Mouse (Mus musculus) ovary, adult 18-20 months (tissue): ENCODE results near the gene Spns1.

Source experiments
- DNase-seq: peaks from one replicate; pipeline ENCODE4 v3.0.0; 2022; ENCODE audit warnings: low spot score, mixed read lengths

Spns1 gene

DNA sequence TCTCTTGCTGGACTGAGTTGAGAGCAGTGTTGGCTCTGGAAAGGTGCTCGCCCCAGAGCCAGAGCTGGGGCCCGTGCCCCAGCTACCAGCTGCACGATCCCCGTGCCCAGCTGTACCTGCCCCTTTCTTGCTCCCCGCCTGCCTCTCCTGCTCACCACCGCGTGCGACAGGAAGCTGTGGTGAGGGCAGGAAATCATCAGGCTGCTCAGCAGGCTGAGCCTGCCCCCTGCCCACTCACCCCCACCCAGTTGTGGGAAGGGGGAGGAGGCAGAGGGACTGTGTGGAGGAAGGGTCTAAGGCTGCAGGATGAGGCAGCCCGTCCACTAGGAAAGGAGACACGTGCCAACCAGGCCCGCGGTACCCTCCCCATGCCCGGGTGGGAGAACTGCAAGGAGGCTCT, 7.9 kb downstream of the Spns1 start, which contains the start of gene Lat:
TSS of gene Lat (minus strand) at position 178 of the 400 bp plus-strand sequence.
- no peak for DNase-seq

DNA sequence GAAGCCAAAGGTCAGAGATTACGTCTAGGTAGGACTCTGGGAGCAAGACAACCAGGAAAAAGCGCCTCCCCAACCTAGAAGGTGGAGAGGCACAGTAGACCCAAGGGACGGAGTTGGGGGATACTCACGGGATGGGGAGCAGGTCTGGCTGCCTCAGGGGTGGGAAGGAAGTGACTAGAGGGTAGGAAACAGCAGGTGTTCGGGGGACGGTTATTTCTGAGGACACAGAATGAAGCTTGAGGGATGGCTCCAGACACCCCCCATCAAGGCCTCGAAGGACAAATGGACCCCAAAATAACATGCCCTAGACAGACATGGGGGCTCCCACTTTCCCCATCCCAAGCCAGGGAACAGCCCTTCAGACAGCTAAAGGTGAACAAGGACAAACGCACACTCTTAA, 8.9 kb downstream of the Spns1 start:
- no peak for DNase-seq

GRCm38 (mm10) chr7:126367636-126368035, 9.6 kb downstream of the Spns1 start:
- DNase-seq, result no peak

DNA sequence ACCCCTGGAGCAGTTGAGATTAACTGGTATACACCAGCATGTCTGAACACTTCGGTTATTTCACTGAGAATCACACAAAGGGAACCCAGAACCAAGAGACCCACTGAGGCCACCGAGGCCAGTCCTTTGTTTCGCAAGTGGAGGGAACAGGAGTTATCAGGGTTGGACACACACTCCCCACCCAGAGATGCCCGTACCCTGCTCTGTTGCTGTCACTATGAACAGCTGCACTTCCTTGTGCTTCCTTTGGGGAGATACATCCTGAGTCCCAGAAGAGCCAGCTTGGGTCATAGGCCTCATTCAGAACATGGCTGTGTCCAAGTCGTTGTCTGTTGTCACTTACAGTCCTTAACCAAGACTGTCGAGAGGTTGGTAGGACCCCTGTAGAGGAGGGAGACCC, 14.2 kb downstream of the Spns1 start:
- no peak for DNase-seq

DNA sequence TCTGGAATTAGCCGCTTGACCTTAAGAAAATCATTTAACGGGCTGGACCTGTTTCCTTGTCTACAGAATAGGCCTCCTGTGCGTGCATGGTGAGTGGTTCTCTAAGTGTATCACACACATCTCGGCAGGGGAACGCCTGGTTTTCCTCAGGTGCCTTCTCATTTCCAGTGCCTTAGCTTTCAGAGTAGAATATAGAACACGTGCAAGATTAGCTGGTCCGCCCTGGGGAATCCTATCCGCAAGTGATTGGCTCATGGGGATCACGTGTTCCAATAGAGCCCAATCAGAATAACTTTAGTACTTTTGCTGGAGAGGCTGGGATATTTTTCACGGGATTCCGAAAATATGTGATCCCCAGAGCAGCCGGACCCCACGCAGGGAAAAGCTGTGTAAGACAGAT, 18.2 kb downstream of the Spns1 start:
- no peak for DNase-seq

DNA sequence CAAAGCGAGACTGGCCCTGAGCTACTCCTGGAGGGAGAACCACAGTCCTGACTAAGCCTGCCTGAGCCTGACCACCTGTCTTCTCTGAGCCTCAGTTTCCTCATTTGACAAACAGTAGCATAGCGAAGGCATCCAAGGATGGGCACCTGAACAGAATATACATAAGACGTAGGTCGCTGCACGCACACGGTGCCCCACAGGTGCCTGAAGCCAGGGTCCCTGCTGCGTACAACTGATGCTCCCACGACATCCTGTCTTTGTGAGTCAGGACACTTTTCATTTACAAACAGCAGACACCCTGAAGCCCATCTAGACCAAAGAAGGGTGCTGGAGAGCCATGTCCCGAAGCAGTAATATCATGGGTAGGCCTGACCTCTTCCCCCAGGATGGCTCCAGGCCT, 18.8 kb downstream of the Spns1 start:
- DNase-seq, result no peak

GRCm38 (mm10) chr7:126357838-126358237, 19.4 kb downstream of the Spns1 start:
- no peak for DNase-seq

GRCm38 (mm10) chr7:126356793-126357591, 20.3 kb downstream of the Spns1 start:
- DNase-seq, result no peak

DNA sequence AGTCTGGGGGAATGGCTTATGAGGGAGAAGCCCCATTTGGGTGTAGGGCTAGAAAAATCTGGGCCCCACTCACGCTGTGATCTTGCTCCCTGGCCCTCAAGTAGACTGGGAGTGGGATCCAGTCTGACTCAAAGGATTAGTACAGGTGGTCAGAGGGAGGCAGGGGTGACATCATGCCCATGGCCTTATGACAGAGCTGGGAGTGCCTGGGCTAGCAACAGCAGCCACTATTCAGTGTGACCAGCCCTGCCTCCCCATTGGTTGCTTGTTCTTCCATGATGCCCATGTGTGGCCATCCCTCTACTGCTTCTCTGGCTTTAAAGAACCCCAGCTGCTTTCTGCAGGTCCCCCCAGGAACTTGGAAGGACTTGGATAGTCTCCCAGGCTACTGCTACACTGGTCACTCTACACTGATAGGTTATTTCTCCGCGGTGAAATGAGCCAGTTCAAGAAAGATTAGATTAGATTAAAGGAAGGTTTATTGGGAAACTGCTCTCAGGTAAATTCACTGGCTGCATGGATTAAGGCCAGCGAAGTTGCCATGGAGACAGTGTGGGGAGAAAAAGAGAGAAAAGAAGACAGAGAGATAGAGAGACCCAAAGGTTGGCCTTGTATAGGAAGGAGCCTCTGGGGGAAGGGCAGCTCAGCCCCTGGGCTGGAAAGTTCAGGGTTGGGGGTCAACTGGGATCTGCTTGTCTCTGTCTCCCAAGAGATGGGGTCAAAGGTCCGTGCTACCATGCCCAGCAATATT, 21.2 kb downstream of the Spns1 start:
- no peak for DNase-seq

DNA sequence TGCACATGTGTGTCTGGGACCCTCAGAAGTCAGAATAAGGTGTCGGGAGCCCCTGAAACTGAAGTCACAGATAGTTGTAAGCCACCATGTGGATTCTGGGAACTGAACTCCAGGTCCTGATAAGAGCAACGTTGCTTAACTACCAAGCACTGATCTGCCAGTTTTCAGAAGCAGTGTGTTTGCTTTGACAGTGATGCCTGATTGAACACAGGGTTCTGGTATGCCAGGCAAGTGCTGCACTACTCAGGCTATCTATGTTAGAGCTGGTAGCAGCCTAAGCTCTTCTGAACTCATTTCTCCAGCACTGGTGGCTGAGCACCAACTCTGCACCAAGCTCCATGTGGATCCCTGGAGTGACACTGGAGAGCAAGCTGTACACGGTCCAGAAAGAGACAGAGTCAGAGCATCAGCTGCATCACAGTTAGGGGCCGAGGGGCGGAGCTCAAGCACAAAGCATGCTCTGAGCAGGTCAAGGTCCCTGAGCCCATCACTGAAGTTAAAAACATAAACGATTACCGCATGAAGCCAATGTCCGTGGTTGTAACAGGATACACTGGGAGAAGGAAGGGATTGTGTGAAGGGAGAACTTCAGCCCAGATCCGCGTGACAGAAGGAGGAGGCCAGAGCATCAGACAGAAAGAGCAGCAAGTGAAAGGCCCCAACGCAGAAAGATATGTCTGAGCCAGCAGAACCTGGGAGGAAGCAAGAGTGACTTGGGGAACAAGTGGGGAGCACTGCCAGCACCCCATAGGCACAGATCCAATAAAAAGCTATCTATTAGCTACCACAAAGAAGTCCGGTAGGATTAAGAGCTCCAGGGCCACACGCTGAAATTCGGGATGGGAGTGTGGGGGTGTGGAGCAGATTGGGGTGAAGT, 22.3 kb downstream of the Spns1 start:
- DNase-seq, result no peak

GRCm38 (mm10) chr7:126353994-126354365, 23.3 kb downstream of the Spns1 start:
- no peak for DNase-seq

GRCm38 (mm10) chr7:126353251-126353993, 23.8 kb downstream of the Spns1 start:
- DNase-seq, result no peak

DNA sequence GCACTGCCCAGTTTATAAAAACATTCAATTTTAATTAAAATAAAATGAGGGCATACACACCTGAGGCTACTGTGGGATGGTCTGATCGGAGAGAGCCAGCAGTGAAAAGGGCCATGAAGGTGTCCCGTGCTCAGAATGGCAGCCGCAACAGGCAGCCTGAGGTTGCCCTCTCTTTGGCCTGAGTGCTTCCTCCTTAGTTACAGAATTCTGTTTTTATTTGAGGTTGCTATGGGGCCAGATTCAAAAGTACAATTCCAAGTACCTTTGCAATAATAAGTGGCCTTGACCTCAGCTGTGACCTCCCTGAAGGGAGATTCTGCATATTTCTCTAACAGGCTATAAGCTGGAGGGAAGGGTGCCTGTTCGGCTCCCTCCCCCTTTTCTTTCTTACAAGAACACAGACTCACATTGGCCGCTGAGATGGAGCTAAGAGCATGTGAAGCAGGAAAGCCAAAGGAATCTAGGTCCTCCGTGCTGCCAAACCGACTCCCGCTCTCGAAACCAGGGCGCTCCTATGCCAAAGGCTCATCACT, 25.8 kb downstream of the Spns1 start:
- no peak for DNase-seq

- no peak for DNase-seq
Observed at GRCm38 (mm10) chr7:126350748-126351418, 26.4 kb downstream of the Spns1 start.

- no peak for DNase-seq
Observed at GRCm38 (mm10) chr7:126348293-126348692, 29.0 kb downstream of the Spns1 start.

DNA sequence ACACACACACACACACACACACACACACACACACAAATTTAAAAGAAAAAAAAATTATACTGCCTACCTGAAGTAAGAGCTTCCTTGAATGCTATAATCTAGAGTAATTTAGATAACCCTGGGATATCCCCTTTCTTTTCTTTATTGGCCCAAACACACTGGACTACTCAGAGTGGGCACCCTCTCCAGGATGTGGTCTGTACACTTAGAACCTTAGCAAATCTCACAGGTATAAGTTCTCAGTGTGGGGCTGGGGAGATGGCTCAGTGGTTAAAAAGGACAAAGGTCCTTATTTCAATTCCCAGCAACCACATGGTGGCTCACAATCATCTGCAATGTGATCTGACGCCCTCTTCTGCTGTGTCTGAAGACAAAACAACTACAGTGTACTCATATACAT, 30.2 kb downstream of the Spns1 start:
- no peak for DNase-seq

DNA sequence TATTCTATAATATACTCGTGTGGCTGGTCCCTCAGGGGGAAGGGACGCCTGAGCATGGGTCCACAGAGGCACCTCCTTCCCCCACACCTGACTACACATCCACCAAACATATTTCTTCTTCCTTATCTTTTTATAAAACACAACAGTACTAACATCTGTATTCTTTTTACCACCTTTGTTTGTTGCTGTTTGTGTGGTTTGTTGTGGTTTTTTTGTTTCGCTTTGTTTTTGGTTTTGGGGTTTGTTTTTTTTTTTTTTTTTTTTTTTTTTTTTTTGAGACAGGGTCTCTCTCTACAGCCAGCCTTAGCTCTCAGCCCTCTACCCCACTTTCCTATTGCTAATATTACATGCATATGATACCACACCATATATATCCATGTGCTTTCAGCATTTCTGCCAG, 31.3 kb downstream of the Spns1 start:
- no peak for DNase-seq

DNA sequence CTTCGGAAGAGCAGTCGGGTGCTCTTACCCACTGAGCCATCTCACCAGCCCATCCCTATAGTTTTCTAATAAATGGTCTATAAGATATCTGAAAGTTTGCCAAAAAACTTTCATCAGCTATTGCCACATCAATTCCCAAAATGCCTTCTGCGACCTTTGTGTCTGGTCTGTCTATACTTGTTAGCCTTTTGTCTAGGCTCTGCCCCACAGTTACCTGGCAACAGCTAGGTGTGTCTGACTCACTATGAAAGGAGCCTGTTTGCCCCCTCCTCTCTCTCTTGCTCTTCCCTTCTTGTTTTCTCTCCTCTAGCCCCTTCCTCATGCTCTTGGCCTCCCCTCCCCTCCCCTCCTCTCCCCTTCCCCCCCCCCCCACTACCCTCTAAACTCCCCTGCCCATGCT, 31.7 kb downstream of the Spns1 start:
- DNase-seq, result no peak

GRCm38 (mm10) chr7:126340896-126341295, 36.4 kb downstream of the Spns1 start:
- no peak for DNase-seq

DNA sequence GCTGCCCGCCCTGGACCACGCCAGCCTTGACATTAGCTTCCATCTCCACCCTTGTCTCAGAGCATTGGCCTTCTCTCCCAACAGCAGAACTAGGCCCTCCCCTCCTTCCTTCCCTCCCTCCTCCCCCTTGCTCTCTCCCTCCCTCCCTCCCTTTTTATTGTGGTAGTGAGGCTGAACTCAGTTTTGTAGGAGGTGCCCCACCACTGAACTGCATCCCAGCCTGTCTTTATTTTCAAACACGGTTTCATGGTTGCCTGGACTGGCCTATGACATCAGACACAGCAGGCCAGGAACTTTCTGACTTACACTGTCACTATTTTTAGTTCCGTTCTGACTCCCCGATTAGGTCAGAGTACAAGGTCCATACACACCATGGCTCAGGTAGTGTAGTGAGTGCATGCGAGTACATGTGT, 37.0 kb downstream of the Spns1 start:
- DNase-seq, result no peak

- DNase-seq, result no peak
Observed at GRCm38 (mm10) chr7:126339521-126339971, 37.7 kb downstream of the Spns1 start.
